Mouse (Mus musculus) ES-E14 (cell line): Measurements from ENCODE around the gene Gm49359. TPM values are rescaled to one million over a fixed set of nuclear protein-coding genes. Genes with fewer than 3 reads are reported as not detected.
"Not testable (repeated sequence)": the region's sequence is repeated elsewhere in the genome, so short reads cannot be mapped to it uniquely, and the experiment has no call there.

ENCODE experiments used
- DNase-seq: peaks from one replicate; pipeline ENCODE4 v3.0.0-alpha.2; 2013; ENCODE audit warnings: low read depth, low spot score
- H3K27ac ChIP-seq: 2 replicates; pipeline ENCODE4 v1.5.1; 2012; ENCODE audit warnings: low read depth, mild to moderate bottlenecking, low read length, moderate library complexity, mixed read lengths; ENCODE audit not compliant: poor library complexity, insufficient read depth, severe bottlenecking
- H3K36me3 ChIP-seq: 2 replicates; pipeline ENCODE4 v1.6.1; 2012; ENCODE audit warnings: mild to moderate bottlenecking, low read length, moderate library complexity, mixed read lengths; ENCODE audit not compliant: control insufficient read depth, poor library complexity, insufficient read depth, severe bottlenecking
- H3K4me1 ChIP-seq, 2 experiments: fragments of 150-350 bp in 1 of 2; sonication (generic) in 1 of 2; 2 replicates each; pipeline ENCODE4 v1.6.1; 2012; ENCODE audit warnings: low read length in 2 of 2, mild to moderate bottlenecking in 1 of 2, mixed read lengths in 1 of 2; ENCODE audit not compliant: control insufficient read depth in 2 of 2, insufficient read depth in 2 of 2, poor library complexity in 1 of 2
- H3K4me3 ChIP-seq, 2 experiments: fragments of 150-350 bp in 1 of 2; sonication (generic) in 1 of 2; 2 replicates each; pipeline ENCODE4 v1.5.1; 2012; ENCODE audit warnings: low read length in 2 of 2, low read depth in 1 of 2, mild to moderate bottlenecking in 1 of 2, mixed read lengths in 1 of 2; ENCODE audit not compliant: insufficient read depth in 1 of 2, poor library complexity in 1 of 2, severe bottlenecking in 1 of 2
- H3K9ac ChIP-seq: 2 replicates; pipeline ENCODE4 v1.6.1; 2012; ENCODE audit warnings: low read depth, mild to moderate bottlenecking, low read length, mixed read lengths; ENCODE audit not compliant: poor library complexity, insufficient read depth, severe bottlenecking
- H3K9me3 ChIP-seq: fragments of 150-350 bp; sonication (generic); 2 replicates; pipeline ENCODE4 v1.6.1; 2012; ENCODE audit warnings: low read depth, mild to moderate bottlenecking, low read length; ENCODE audit not compliant: control insufficient read depth, insufficient read depth
- CHD2 ChIP-seq: IDR thresholded peaks from 2 replicates; pipeline ENCODE4 v1.6.1; 2014; ENCODE audit warnings: mild to moderate bottlenecking, low read depth, low read length, inconsistent platforms
- ZC3H11A ChIP-seq: IDR thresholded peaks from 2 replicates; pipeline ENCODE4 v1.6.1; 2012; ENCODE audit warnings: low read depth, mild to moderate bottlenecking, inconsistent platforms, low read length, borderline replicate concordance
- in situ Hi-C, 2 experiments: fragments of 600-800 bp; cut with MboI; formaldehyde crosslinking; loops; one replicate each; pipeline ENCODE4 v1.15.1; 2025; ENCODE audit warnings: low sequenced_read_pairs in 2 of 2, inconsistent platforms in 1 of 2; ENCODE audit not compliant: unreplicated experiment in 2 of 2
- total RNA-seq: library from RNA; depleted of rRNA; stranded (reverse); fragments of 300-350 nt; gene quantifications from 2 replicates; pipeline ENCODE4 v1.2.3, GENCODE M21; 2012; rRNA removed

Gene Gm49359
- total RNA-seq, result 9.9 and 13.3 TPM in 2 replicates

GRCm38 (mm10) chr13:62466424-62467334, at the start of gene Gm49359:
Gene Gm49359, minus strand, starts transcription at chr13:62466832.
- DNase-seq, result peak; percentile 84
- not testable (repeated sequence) for H3K4me1 ChIP-seq, H3K9me3 ChIP-seq, H3K36me3 ChIP-seq
- in situ Hi-C loops, result loop anchor here in 1 of 2 experiments (25.0 kb wide), 1 partner anchor 396 kb away; the partner anchor contains the start of gene Fbp2
- peak; percentile 75; the same call in 1 of the 2 replicates for TF ChIP-seq CHD2
- Histone ChIP-seq H3K27ac (peak within 1 kb of the TSS; percentile 79; the same call in 1 of the 2 replicates), H3K9ac (peak within 1 kb of the TSS; percentile 92), H3K4me3 (peak within 1 kb of the TSS; percentile 91 to 93)

DNA sequence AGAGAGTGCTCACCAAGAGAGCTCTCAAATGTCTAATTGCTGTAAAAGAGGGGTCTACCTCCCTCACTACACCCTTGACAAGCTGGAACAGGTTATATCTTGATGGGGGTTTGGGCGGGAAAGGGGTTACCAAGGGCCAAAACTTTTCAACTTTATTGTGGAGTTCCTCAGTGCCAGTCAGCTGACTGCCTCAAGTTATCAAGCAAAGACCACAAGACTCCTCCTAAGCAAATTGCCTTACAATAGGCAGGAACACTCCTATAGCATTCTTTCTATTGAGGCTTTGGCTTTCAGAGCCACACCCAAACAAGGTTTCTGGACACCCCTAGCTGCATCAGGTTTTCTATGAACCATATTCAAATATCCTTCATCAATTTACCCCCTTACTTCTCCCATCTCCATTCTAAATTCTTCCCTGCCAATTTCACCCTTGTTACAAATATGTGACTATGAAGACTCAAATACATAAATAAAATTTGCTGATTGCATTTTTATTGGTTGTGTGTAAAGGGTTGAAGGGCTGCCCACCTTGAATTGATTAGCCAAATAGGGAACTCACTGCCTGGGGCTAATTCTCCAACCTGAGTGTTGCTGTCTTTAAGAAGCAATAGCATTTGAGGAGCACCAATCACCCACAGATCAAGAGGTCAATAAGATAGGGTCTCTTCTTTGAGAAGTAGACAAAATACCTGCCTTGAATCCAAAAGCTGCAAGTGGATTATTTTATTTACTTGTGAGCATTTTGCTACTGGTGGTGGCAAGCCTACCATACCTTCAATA, 44.2 kb upstream of the Gm49359 start:
- peak; percentile 73 for DNase-seq
- H3K4me3 ChIP-seq, H3K9me3 ChIP-seq, H3K9ac ChIP-seq, H3K4me1 ChIP-seq, in situ Hi-C loops, H3K36me3 ChIP-seq: not testable (repeated sequence)
- peak overlapping the region; percentile 82; the same call in 1 of the 2 replicates for H3K27ac ChIP-seq

DNA sequence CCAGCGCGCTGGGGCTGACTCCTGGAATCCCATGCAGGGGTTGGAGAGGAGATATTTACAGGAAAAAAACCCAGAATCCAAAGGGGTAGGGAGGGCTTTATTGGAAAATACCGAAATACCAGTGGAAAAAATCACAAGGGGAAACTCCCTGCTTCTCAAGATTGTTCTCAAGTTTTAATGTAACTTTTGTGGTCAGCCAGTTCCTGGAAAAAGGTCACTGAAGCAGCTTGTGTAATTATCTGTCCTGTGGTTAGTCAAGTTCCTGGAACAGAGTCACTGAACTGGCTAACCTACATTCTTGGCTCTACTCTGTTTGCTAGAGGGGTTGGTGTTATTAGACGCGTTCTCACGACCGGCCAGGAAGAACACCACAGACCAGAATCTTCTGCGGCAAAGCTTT, 6.0 kb upstream of the Gm49359 start:
- not testable (repeated sequence) for H3K36me3 ChIP-seq, H3K4me1 ChIP-seq, H3K9me3 ChIP-seq, H3K4me3 ChIP-seq, DNase-seq, H3K9ac ChIP-seq, H3K27ac ChIP-seq
- in situ Hi-C loops, result loop anchor here in 1 of 2 experiments (25.0 kb wide), 1 partner anchor 390 kb away; the partner anchor contains the start of gene Fbp2

DNA sequence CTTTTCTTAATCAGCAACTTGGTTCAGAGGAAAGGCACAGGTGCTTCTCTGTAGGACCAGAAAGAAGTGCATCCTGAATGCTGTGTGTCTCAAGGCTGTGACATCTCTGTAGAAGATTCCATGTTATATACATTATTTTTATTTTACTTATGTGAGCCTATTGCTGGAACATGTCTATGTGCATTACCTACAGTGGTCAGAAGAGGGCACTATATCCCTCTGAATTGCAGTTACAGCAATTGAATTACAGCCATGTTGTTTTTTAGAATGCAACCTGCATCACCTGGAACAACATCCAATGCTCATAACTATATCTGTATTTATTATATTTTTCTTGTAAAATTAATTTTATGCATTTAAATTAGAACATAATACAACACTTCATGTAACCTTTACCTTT, 3.3 kb upstream of the Gm49359 start:
- H3K4me1 ChIP-seq, H3K4me3 ChIP-seq, H3K9ac ChIP-seq, H3K9me3 ChIP-seq, H3K27ac ChIP-seq, H3K36me3 ChIP-seq: not testable (repeated sequence)
- in situ Hi-C loops, result loop anchor here in 1 of 2 experiments (25.0 kb wide), 1 partner anchor 392 kb away; the partner anchor contains the start of gene Fbp2
- peak; percentile 69 for DNase-seq
- TF ChIP-seq ZC3H11A, result peak; percentile 81

Other genes with a start within 250 kb of the Gm49359 start
- gene Gm3604, start 83.7 kb downstream of the Gm49359 start, total RNA-seq, result 11.8 and 12.3 TPM in 2 replicates
- gene Zfp935, start 91.7 kb upstream of the Gm49359 start, total RNA-seq, result not detected in 2 replicates
- gene Zfp934, start 104.4 kb upstream of the Gm49359 start, total RNA-seq, result 8.6 and 9.5 TPM in 2 replicates
- 7.3 and 7.5 TPM in 2 replicates for gene 6720489N17Rik, start 157.3 kb upstream of the Gm49359 start, total RNA-seq